Mouse (Mus musculus) embryonic facial prominence, embryonic 15.5 days (tissue): ENCODE data around the gene Timm8a2. TPM values are rescaled to one million over a fixed set of nuclear protein-coding genes. Genes with fewer than 3 reads are reported as not detected.
"Not testable (repeated sequence)": the region's sequence is repeated elsewhere in the genome, so short reads cannot be mapped to it uniquely, and the experiment has no call there.

Experiments
- ATAC-seq: fragments of 200-750 bp; cut with Nextera tagmentation; 2 replicates; pipeline ENCODE4 v1.8.0; 2017; ENCODE audit warnings: low read depth, moderate TSS enrichment; ENCODE audit not compliant: insufficient number of reproducible peaks, low FRiP score, low TSS enrichment
- H3K27ac ChIP-seq: fragments of 300-500 bp; sonication (generic); replicated peaks from 2 replicates; pipeline ENCODE4 v1.5.1; 2015; ENCODE audit warnings: mild to moderate bottlenecking, inconsistent platforms
- H3K27me3 ChIP-seq: fragments of 300-500 bp; sonication (generic); 2 replicates; pipeline ENCODE4 v1.6.1; 2015; ENCODE audit warnings: inconsistent platforms
- H3K36me3 ChIP-seq: fragments of 300-500 bp; sonication (generic); 2 replicates; pipeline ENCODE4 v1.6.1; 2015; ENCODE audit warnings: mild to moderate bottlenecking, inconsistent platforms
- H3K4me1 ChIP-seq: fragments of 300-500 bp; sonication (generic); 2 replicates; pipeline ENCODE4 v1.6.1; 2015; ENCODE audit warnings: inconsistent platforms
- H3K4me2 ChIP-seq: fragments of 300-500 bp; sonication (generic); replicated peaks from 2 replicates; pipeline ENCODE4 v1.6.1; 2015; ENCODE audit warnings: mild to moderate bottlenecking, inconsistent platforms
- H3K4me3 ChIP-seq: fragments of 300-500 bp; sonication (generic); replicated peaks from 2 replicates; pipeline ENCODE4 v1.5.1; 2015; ENCODE audit warnings: mild to moderate bottlenecking, inconsistent platforms
- H3K9ac ChIP-seq: fragments of 300-500 bp; sonication (generic); 2 replicates; pipeline ENCODE4 v1.6.1; 2015; ENCODE audit warnings: inconsistent platforms
- H3K9me3 ChIP-seq: fragments of 300-500 bp; sonication (generic); replicated peaks from 2 replicates; pipeline ENCODE4 v1.6.1; 2016; ENCODE audit warnings: inconsistent platforms
- WGBS: fragments of 180-500 bp; shearing (Covaris S2); methylation state at CpG from one replicate; pipeline ENCODE4 v1.1.7; 2015; 5-methylcytosine and 5-hydroxymethylcytosine counted together
- polyA plus RNA-seq: library from polyadenylated mRNA; unstranded; fragments of >200 nt; fragmentation: Nextera tagmentation; extraction: Ambion mirVana; gene quantifications from 2 replicates; pipeline ENCODE4 v1.2.1, GENCODE M21; 2015

Gene Timm8a2
- polyA plus RNA-seq, 1 experiment from 2014 or later = not detected

- Histone ChIP-seq H3K9ac (no peak overlapping the region), H3K27me3 (no peaks in the 10 kb centered on the region), H3K4me3 (no peak overlapping the region), H3K36me3 (no peaks in the 10 kb centered on the region), H3K4me1 (no peaks in the 10 kb centered on the region), H3K27ac (no peak overlapping the region), H3K9me3 (no peaks in the 10 kb centered on the region), H3K4me2 (no peak overlapping the region)
- 11% methylated on average over 3 of the region's 3 CpGs for WGBS
- ATAC-seq = no peak
Measured at GRCm38 (mm10) chr14:122060642-122061041, 26.2 kb downstream of the Timm8a2 start.

- Histone ChIP-seq H3K4me1 (no peaks in the 10 kb centered on the region), H3K27me3 (no peaks in the 10 kb centered on the region), H3K9me3 (no peaks in the 10 kb centered on the region), H3K27ac (no peak overlapping the region), H3K4me3 (no peak overlapping the region), H3K9ac (no peak overlapping the region), H3K36me3 (no peaks in the 10 kb centered on the region), H3K4me2 (no peak overlapping the region)
- ATAC-seq = no peak
- WGBS = 76% methylated on average over 6 of the region's 6 CpGs
Measured at GRCm38 (mm10) chr14:122061376-122061775, 26.9 kb downstream of the Timm8a2 start.

DNA sequence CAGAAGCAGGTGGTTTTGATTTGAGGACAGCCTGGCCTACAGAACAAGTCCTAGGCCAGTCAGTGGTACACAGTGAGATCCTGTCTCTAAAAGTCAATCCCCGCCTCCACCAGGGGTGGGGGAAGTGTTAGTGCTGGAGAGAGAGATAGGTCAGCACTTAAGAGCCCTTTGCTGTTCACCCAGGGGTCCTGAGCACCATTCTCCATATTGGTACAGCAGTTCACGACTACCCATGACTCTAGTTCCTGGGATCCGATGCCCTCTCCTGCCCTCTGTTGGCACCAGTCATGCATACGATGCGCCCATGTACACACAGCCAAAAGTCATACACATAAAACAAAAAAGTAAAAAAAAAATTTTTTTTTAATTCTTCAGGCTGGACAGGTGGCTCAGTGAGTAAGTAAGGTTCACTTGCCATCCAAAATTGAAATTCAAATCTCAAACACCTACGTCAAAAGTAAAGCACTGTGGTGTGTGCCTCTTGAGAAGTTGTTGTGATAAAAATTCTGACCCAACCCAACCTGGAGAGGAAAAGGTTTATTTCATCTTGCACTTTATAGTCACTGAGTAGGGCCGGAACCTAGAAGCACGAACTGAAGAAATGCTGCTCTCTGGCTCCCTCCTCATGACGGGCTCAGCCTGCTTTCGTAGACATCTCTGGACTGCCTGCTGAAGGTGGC is 28.1 kb downstream of the Timm8a2 start:
- WGBS = 80% methylated on average over 10 of the region's 10 CpGs
- Histone ChIP-seq H3K36me3 (no peaks in the 10 kb centered on the region), H3K4me2 (no peak overlapping the region), H3K9ac (no peak overlapping the region), H3K4me3 (no peak overlapping the region), H3K27me3 (no peaks in the 10 kb centered on the region), H3K9me3 (no peaks in the 10 kb centered on the region), H3K4me1 (no peaks in the 10 kb centered on the region), H3K27ac (no peak overlapping the region)
- no peak for ATAC-seq

DNA sequence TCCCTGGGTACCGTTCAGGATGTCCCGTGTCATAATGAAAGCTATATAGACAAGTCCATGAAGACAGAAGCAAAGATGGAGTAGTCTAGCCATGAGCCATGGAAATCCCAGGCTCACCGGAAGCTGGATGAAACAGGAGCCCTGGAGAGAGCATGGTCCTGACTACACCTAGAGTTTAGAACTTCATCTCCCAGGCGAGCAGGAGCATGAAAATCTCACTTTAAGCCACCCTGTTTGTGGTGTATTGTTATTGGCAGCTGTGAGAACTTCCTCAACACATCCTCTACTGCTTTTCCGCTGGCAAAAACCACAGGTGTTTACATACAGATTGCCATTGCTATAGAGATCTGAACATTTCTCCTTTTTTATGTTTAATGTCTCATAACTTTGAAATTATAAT is 29.1 kb downstream of the Timm8a2 start:
- Histone ChIP-seq H3K4me1 (no peaks in the 10 kb centered on the region), H3K36me3 (no peaks in the 10 kb centered on the region), H3K27me3 (no peaks in the 10 kb centered on the region), H3K4me3 (no peak overlapping the region), H3K4me2 (no peak overlapping the region), H3K27ac (no peak overlapping the region), H3K9me3 (no peaks in the 10 kb centered on the region), H3K9ac (no peak overlapping the region)
- WGBS = 69% methylated on average over 5 of the region's 5 CpGs
- no peak for ATAC-seq

- no peaks in the 10 kb centered on the region for H3K4me1 ChIP-seq
- H3K27me3 ChIP-seq = no peaks in the 10 kb centered on the region
- H3K4me2 ChIP-seq = no peak overlapping the region
- H3K9me3 ChIP-seq = no peaks in the 10 kb centered on the region
- no peak overlapping the region for H3K4me3 ChIP-seq
- no peaks in the 10 kb centered on the region for H3K36me3 ChIP-seq
- H3K27ac ChIP-seq = no peak overlapping the region
- no peak overlapping the region for H3K9ac ChIP-seq
- 5% methylated on average over 2 of the region's 2 CpGs for WGBS
- ATAC-seq = no peak
Measured at GRCm38 (mm10) chr14:122064519-122064918, 30.0 kb downstream of the Timm8a2 start.

GRCm38 (mm10) chr14:122066243-122066642 is 31.8 kb downstream of the Timm8a2 start:
- no peaks in the 10 kb centered on the region for H3K27me3 ChIP-seq
- H3K36me3 ChIP-seq = no peaks in the 10 kb centered on the region
- no peak overlapping the region for H3K9ac ChIP-seq
- H3K9me3 ChIP-seq = no peaks in the 10 kb centered on the region
- H3K27ac ChIP-seq = no peak overlapping the region
- no peak for ATAC-seq
- 53% methylated on average over 4 of the region's 4 CpGs for WGBS
- H3K4me3 ChIP-seq = no peak overlapping the region
- H3K4me1 ChIP-seq = no peaks in the 10 kb centered on the region
- no peak overlapping the region for H3K4me2 ChIP-seq

GRCm38 (mm10) chr14:122068036-122068435 is 33.6 kb downstream of the Timm8a2 start:
- H3K36me3 ChIP-seq, H3K4me1 ChIP-seq, H3K9ac ChIP-seq, H3K9me3 ChIP-seq, H3K27ac ChIP-seq, H3K4me3 ChIP-seq, ATAC-seq, H3K27me3 ChIP-seq, H3K4me2 ChIP-seq: not testable (repeated sequence)
- WGBS = 47% methylated on average over 3 of the region's 3 CpGs

DNA sequence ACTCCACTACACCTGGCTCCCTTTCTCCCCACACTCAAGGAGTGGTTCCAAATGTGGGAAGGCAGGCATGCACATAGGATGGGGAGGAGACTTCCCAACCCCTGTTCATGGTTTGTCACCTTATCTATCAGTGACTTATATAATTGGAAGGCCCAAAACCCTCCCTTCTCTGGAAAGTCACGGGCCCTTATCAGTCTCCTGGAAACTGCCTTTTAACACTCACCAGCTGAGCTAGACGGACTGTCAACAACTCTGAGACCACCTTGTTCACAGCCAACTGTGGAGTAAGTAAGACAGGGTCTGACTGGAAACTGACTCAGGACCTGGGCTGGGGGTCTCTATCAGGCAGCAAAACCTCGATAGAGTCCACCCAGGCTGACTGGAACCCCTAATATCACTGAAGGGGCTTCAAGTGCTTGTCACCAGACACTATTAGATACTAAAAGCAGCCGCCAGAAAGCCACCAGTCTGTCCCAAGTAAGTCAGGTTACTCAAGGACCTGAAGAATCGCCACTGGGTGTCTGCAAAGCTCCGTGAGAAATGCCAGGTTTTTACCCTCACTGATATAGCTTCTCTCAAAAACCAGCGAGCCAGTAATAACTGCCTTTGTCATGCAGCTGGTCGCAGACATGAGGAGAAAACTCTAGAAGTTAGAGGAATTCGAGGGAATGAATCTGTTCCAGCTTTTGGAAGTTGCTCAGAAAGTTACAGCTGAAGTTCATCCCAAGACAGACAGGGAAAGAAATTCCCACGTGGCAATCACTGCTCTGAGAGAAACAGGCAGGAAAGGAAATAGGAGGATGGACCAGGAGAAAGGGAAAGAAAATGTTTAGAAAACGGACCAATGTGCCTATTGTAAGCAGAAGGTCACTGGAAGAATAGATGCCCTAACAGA is 34.6 kb downstream of the Timm8a2 start:
- no peaks in the 10 kb centered on the region for H3K36me3 ChIP-seq
- no peaks in the 10 kb centered on the region for H3K27me3 ChIP-seq
- WGBS = 51% methylated on average over 11 of the region's 11 CpGs
- no peaks in the 10 kb centered on the region for H3K9me3 ChIP-seq
- no peaks in the 10 kb centered on the region for H3K4me1 ChIP-seq
- no peak overlapping the region for H3K4me3 ChIP-seq
- ATAC-seq = no peak
- H3K4me2 ChIP-seq = no peak overlapping the region
- H3K9ac ChIP-seq = no peak overlapping the region
- H3K27ac ChIP-seq = no peak overlapping the region

DNA sequence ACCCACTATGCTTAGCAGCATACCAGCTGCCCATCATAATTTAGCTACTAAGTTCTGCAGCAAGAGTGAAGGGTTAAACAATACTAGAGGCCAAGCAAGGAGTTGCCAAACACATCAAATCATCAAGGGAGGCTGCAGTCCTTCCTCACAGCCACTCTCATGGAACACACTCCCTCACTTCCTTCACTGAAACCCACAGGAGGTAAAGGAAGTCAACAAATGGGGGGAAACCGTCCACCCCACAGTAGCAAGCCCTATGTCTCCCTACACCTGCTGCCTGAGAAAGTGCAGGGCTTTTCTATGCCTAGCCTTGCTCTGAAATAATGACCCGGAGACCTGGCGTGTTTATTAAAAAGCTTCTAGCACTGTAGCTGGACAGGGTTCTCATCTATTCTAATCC is 35.5 kb downstream of the Timm8a2 start:
- no peak for ATAC-seq
- no peaks in the 10 kb centered on the region for H3K9me3 ChIP-seq
- H3K36me3 ChIP-seq = no peaks in the 10 kb centered on the region
- H3K4me2 ChIP-seq = no peak overlapping the region
- H3K27ac ChIP-seq = no peak overlapping the region
- H3K9ac ChIP-seq = no peak overlapping the region
- no peaks in the 10 kb centered on the region for H3K4me1 ChIP-seq
- 80% methylated on average over 3 of the region's 3 CpGs for WGBS
- H3K4me3 ChIP-seq = no peak overlapping the region
- H3K27me3 ChIP-seq = no peaks in the 10 kb centered on the region

- Histone ChIP-seq H3K4me1 (no peaks in the 10 kb centered on the region), H3K36me3 (no peaks in the 10 kb centered on the region), H3K9ac (no peak overlapping the region), H3K4me2 (no peak overlapping the region), H3K27ac (no peak overlapping the region), H3K9me3 (no peaks in the 10 kb centered on the region), H3K4me3 (no peak overlapping the region), H3K27me3 (no peaks in the 10 kb centered on the region)
- 89% methylated on average over 5 of the region's 5 CpGs for WGBS
- ATAC-seq = no peak
Measured at GRCm38 (mm10) chr14:122073422-122073821, 38.9 kb downstream of the Timm8a2 start.

DNA sequence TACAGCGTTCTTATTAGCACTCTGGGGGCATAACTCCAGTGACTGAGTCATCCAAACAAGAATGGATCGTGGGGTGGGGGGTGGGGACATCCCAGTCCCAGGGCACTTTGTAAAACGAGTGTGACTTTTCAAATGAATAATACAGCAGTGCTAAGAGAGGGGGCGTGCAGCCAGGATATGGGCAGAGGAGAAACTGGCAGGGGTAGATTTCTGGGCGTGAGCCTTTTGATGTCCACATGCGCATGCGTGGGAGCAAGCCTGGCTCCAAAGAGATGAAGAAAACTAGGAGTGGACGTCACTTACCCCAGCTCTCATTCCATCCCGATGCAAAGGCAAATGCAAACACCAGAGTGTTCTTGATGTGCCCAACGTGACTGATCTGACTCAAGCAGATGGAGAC is 39.9 kb downstream of the Timm8a2 start:
- no peak for ATAC-seq
- Histone ChIP-seq H3K4me3 (no peak overlapping the region), H3K27ac (no peak overlapping the region), H3K9me3 (no peaks in the 10 kb centered on the region), H3K9ac (no peak overlapping the region), H3K4me1 (no peaks in the 10 kb centered on the region), H3K27me3 (no peaks in the 10 kb centered on the region), H3K36me3 (no peaks in the 10 kb centered on the region), H3K4me2 (no peak overlapping the region)
- 76% methylated on average over 10 of the region's 10 CpGs for WGBS
